Mouse (Mus musculus): ENCODE data around the gene Fam160a1. TPM values are rescaled to one million over a fixed set of nuclear protein-coding genes. Genes with fewer than 3 reads are reported as not detected.

Gene Fam160a1
- polyA plus RNA-seq, 1 experiment from 2014 or later, result 0.16 TPM

- Histone ChIP-seq H3K4me3 (ENCODE audit: low read depth, low read length) (no peak overlapping the region), H3K27ac (ENCODE audit: low read depth, low read length) (no peak overlapping the region)
- no peak for ATAC-seq (ENCODE audit: low read depth)
Measured at GRCm38 (mm10) chr3:85652727-85653665, 164.1 kb downstream of the Fam160a1 start.

GRCm38 (mm10) chr3:85649176-85649575 lies 167.9 kb downstream of the Fam160a1 start:
- Histone ChIP-seq H3K4me2 (ENCODE audit: low read depth, low read length) (no peak overlapping the region), H3K4me1 (ENCODE audit: control insufficient read depth, insufficient read depth, low read length) (0 out of 2 replicates have a peak, but pooled peaks cover 4% of the 10 kb centered on the region), H3K4me3 (ENCODE audit: low read depth, low read length) (no peak overlapping the region), H3K36me3 (ENCODE audit: control insufficient read depth, insufficient read depth, low read length) (no peaks in the 10 kb centered on the region), H3K27me3 (ENCODE audit: control insufficient read depth, insufficient read depth, low read length) (no peaks in the 10 kb centered on the region), H3K27ac (ENCODE audit: low read depth, low read length) (no peak overlapping the region), H3K9ac (replicated peaks; ENCODE audit: low read depth, low read length) (no peak overlapping the region), H3K9me3 (ENCODE audit: control insufficient read depth, low read length) (no peaks in the 10 kb centered on the region)
- no peak for ATAC-seq (ENCODE audit: low read depth)
- WGBS, result 94% methylated on average over 4 of the region's 4 CpGs

More at GRCm38 (mm10) chr3:85652727-85653665, 164.1 kb downstream of the Fam160a1 start:
- no peak overlapping the region; the same call in 1 of the 2 replicates for H3K9ac ChIP-seq (replicated peaks; ENCODE audit: low read depth, low read length)
- H3K4me1 ChIP-seq (ENCODE audit: control insufficient read depth, insufficient read depth, low read length), result 0 out of 2 replicates have a peak, but pooled peaks cover 4% of the 10 kb centered on the region
- H3K9me3 ChIP-seq (ENCODE audit: control insufficient read depth, low read length), result no peaks in the 10 kb centered on the region
- 76% methylated on average over 4 of the region's 4 CpGs for WGBS
- no peak overlapping the region for H3K4me2 ChIP-seq (ENCODE audit: low read depth, low read length)
- no peaks in the 10 kb centered on the region for H3K27me3 ChIP-seq (ENCODE audit: control insufficient read depth, insufficient read depth, low read length)
- no peaks in the 10 kb centered on the region for H3K36me3 ChIP-seq (ENCODE audit: control insufficient read depth, insufficient read depth, low read length)

- no peak for ATAC-seq (ENCODE audit: low read depth)
- no peak overlapping the region for H3K27ac ChIP-seq (ENCODE audit: low read depth, low read length)
- H3K4me2 ChIP-seq (ENCODE audit: low read depth, low read length), result no peak overlapping the region
- 79% methylated on average over 7 of the region's 7 CpGs for WGBS
- no peaks in the 10 kb centered on the region for H3K4me1 ChIP-seq (ENCODE audit: control insufficient read depth, insufficient read depth, low read length)
- H3K9ac ChIP-seq (replicated peaks; ENCODE audit: low read depth, low read length), result no peak overlapping the region
- H3K27me3 ChIP-seq (ENCODE audit: control insufficient read depth, insufficient read depth, low read length), result no peaks in the 10 kb centered on the region
- no peaks in the 10 kb centered on the region for H3K36me3 ChIP-seq (ENCODE audit: control insufficient read depth, insufficient read depth, low read length)
- H3K9me3 ChIP-seq (ENCODE audit: control insufficient read depth, low read length), result no peaks in the 10 kb centered on the region
- H3K4me3 ChIP-seq (ENCODE audit: low read depth, low read length), result no peak overlapping the region
Measured at GRCm38 (mm10) chr3:85645517-85646004, 171.5 kb downstream of the Fam160a1 start.

GRCm38 (mm10) chr3:85644814-85645213 lies 172.3 kb downstream of the Fam160a1 start:
- WGBS, result 90% methylated on average over 3 of the region's 3 CpGs
- no peak overlapping the region for H3K27ac ChIP-seq (ENCODE audit: low read depth, low read length)
- H3K27me3 ChIP-seq (ENCODE audit: control insufficient read depth, insufficient read depth, low read length), result no peaks in the 10 kb centered on the region
- ATAC-seq (ENCODE audit: low read depth), result no peak
- no peaks in the 10 kb centered on the region for H3K4me1 ChIP-seq (ENCODE audit: control insufficient read depth, insufficient read depth, low read length)
- no peaks in the 10 kb centered on the region for H3K9me3 ChIP-seq (ENCODE audit: control insufficient read depth, low read length)
- no peaks in the 10 kb centered on the region for H3K36me3 ChIP-seq (ENCODE audit: control insufficient read depth, insufficient read depth, low read length)
- H3K9ac ChIP-seq (replicated peaks; ENCODE audit: low read depth, low read length), result no peak overlapping the region
- H3K4me3 ChIP-seq (ENCODE audit: low read depth, low read length), result no peak overlapping the region
- H3K4me2 ChIP-seq (ENCODE audit: low read depth, low read length), result no peak overlapping the region

- Histone ChIP-seq H3K4me1 (ENCODE audit: control insufficient read depth, insufficient read depth, low read length) (no peaks in the 10 kb centered on the region), H3K27ac (ENCODE audit: low read depth, low read length) (no peak overlapping the region), H3K4me2 (ENCODE audit: low read depth, low read length) (no peak overlapping the region), H3K4me3 (ENCODE audit: low read depth, low read length) (no peak overlapping the region), H3K9ac (replicated peaks; ENCODE audit: low read depth, low read length) (no peak overlapping the region), H3K36me3 (ENCODE audit: control insufficient read depth, insufficient read depth, low read length) (no peaks in the 10 kb centered on the region), H3K9me3 (ENCODE audit: control insufficient read depth, low read length) (no peaks in the 10 kb centered on the region), H3K27me3 (ENCODE audit: control insufficient read depth, insufficient read depth, low read length) (no peaks in the 10 kb centered on the region)
- WGBS, result 93% methylated on average over 3 of the region's 3 CpGs
- no peak for ATAC-seq (ENCODE audit: low read depth)
Measured at GRCm38 (mm10) chr3:85641751-85642150, 175.3 kb downstream of the Fam160a1 start.

- no peak for ATAC-seq (ENCODE audit: low read depth)
- WGBS, result 91% methylated on average over 5 of the region's 5 CpGs
- no peak overlapping the region for H3K27ac ChIP-seq (ENCODE audit: low read depth, low read length)
- H3K27me3 ChIP-seq (ENCODE audit: control insufficient read depth, insufficient read depth, low read length), result no peaks in the 10 kb centered on the region
- no peaks in the 10 kb centered on the region for H3K9me3 ChIP-seq (ENCODE audit: control insufficient read depth, low read length)
- H3K36me3 ChIP-seq (ENCODE audit: control insufficient read depth, insufficient read depth, low read length), result no peaks in the 10 kb centered on the region
- H3K4me1 ChIP-seq (ENCODE audit: control insufficient read depth, insufficient read depth, low read length), result no peaks in the 10 kb centered on the region
- no peak overlapping the region for H3K9ac ChIP-seq (replicated peaks; ENCODE audit: low read depth, low read length)
- H3K4me2 ChIP-seq (ENCODE audit: low read depth, low read length), result no peak overlapping the region
- no peak overlapping the region for H3K4me3 ChIP-seq (ENCODE audit: low read depth, low read length)
Measured at GRCm38 (mm10) chr3:85636716-85637447, 180.2 kb downstream of the Fam160a1 start.

GRCm38 (mm10) chr3:85635591-85635990 lies 181.5 kb downstream of the Fam160a1 start:
- no peaks in the 10 kb centered on the region for H3K4me1 ChIP-seq (ENCODE audit: control insufficient read depth, insufficient read depth, low read length)
- ATAC-seq (ENCODE audit: low read depth), result no peak
- H3K9ac ChIP-seq (replicated peaks; ENCODE audit: low read depth, low read length), result no peak overlapping the region
- no peaks in the 10 kb centered on the region for H3K9me3 ChIP-seq (ENCODE audit: control insufficient read depth, low read length)
- no peak overlapping the region for H3K4me2 ChIP-seq (ENCODE audit: low read depth, low read length)
- no peak overlapping the region for H3K4me3 ChIP-seq (ENCODE audit: low read depth, low read length)
- 97% methylated on average over 2 of the region's 2 CpGs for WGBS
- no peaks in the 10 kb centered on the region for H3K27me3 ChIP-seq (ENCODE audit: control insufficient read depth, insufficient read depth, low read length)
- H3K27ac ChIP-seq (ENCODE audit: low read depth, low read length), result no peak overlapping the region
- no peaks in the 10 kb centered on the region for H3K36me3 ChIP-seq (ENCODE audit: control insufficient read depth, insufficient read depth, low read length)

GRCm38 (mm10) chr3:85635126-85635419 lies 182.0 kb downstream of the Fam160a1 start:
- no peak overlapping the region for H3K27ac ChIP-seq (ENCODE audit: low read depth, low read length)
- WGBS, result 81% methylated on average over 2 of the region's 2 CpGs
- no peaks in the 10 kb centered on the region for H3K27me3 ChIP-seq (ENCODE audit: control insufficient read depth, insufficient read depth, low read length)
- H3K4me3 ChIP-seq (ENCODE audit: low read depth, low read length), result no peak overlapping the region
- no peak for ATAC-seq (ENCODE audit: low read depth)
- H3K4me1 ChIP-seq (ENCODE audit: control insufficient read depth, insufficient read depth, low read length), result no peaks in the 10 kb centered on the region
- H3K4me2 ChIP-seq (ENCODE audit: low read depth, low read length), result no peak overlapping the region
- H3K36me3 ChIP-seq (ENCODE audit: control insufficient read depth, insufficient read depth, low read length), result no peaks in the 10 kb centered on the region
- H3K9ac ChIP-seq (replicated peaks; ENCODE audit: low read depth, low read length), result no peak overlapping the region
- H3K9me3 ChIP-seq (ENCODE audit: control insufficient read depth, low read length), result no peaks in the 10 kb centered on the region

All from neural tube, embryonic 14.5 days (tissue).